Mouse (Mus musculus): ENCODE measurements around the gene Pla2g2c. TPM values are rescaled to one million over a fixed set of nuclear protein-coding genes. Genes with fewer than 3 reads are reported as not detected.
A peak's percentile ranks its signal among the peaks of the same experiment; 100 is the strongest.

Gene Pla2g2c
- 0.31 and 0.49 TPM in 2 replicates for polyA plus RNA-seq (2016; fragmentation: Nextera tagmentation; extraction: Ambion mirVana)

DNA sequence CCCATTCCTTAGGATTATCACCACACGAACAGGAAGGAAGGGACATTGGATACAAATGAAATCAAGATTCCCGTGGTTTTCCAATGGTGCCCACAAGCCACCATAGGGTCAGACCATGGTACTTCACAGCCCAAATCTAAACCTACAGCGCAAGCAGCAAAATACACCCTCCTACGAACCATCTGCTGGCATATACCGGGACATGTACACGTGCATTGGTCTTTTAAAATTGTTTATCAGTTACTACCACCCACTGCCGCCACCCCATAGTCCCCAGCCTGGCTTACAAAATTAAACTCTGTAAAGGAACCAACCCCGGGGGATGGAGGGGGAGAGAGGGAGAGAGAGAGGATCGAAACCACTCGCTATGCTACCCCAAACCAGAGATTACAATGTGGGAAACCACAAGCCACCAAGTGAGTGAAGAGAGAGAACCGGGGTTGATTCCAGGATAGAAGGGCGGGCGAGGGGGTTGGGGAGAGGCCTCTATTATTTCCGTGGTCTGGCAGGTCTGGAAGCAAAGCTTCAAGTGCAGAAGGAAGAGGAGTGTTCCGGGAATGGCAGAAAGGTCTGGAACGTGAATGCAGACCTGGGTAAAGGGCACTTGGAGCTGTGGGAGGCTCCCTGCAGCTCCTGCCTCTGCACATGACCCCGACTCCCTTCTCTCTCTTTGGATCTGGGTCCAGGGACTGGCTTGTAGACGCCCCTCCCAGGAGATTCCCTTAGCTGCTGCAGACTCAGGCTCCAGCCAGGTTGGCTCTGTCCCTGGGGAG, at the start of gene Pla2g2c:
Gene Pla2g2c (plus strand): TSS at position 439 of the 773 bp plus-strand sequence.
- no peak for DNase-seq (ENCODE audit: low spot score)
- H3K27ac ChIP-seq, result peak within 1 kb of the TSS; percentile 86
- 43% methylated on average over 18 of the region's 18 CpGs for WGBS
- peaks cover 55% of the 10 kb centered on the region for H3K4me1 ChIP-seq
- H3K4me3 ChIP-seq, result peak within 1 kb of the TSS; percentile 49
- H3K9me3 ChIP-seq, result no peaks in the 10 kb centered on the region
- H3K36me3 ChIP-seq, result no peaks in the 10 kb centered on the region
- peaks cover 20% of the 10 kb centered on the region for H3K27me3 ChIP-seq (ENCODE audit: insufficient read depth, poor library complexity, severe bottlenecking)

GRCm38 (mm10) chr4:138676480-138676879, 48.1 kb upstream of the Pla2g2c start:
- Histone ChIP-seq H3K4me1 (no peaks in the 10 kb centered on the region), H3K9me3 (no peaks in the 10 kb centered on the region), H3K27me3 (ENCODE audit: insufficient read depth, poor library complexity, severe bottlenecking) (peaks cover 36% of the 10 kb centered on the region), H3K27ac (no peak overlapping the region), H3K36me3 (no peaks in the 10 kb centered on the region), H3K4me3 (no peak overlapping the region)
- 10% methylated on average over 16 of the region's 16 CpGs for WGBS
- DNase-seq (ENCODE audit: low spot score), result no peak

- WGBS, result 23% methylated on average over 16 of the region's 16 CpGs
- H3K27ac ChIP-seq, result no peak overlapping the region
- H3K4me3 ChIP-seq, result no peak overlapping the region
- H3K4me1 ChIP-seq, result no peaks in the 10 kb centered on the region
- no peaks in the 10 kb centered on the region for H3K9me3 ChIP-seq
- no peaks in the 10 kb centered on the region for H3K36me3 ChIP-seq
- H3K27me3 ChIP-seq (ENCODE audit: insufficient read depth, poor library complexity, severe bottlenecking), result peaks cover 37% of the 10 kb centered on the region
- no peak for DNase-seq (ENCODE audit: low spot score)
These were observed 47.0 kb upstream of the Pla2g2c start for GRCm38 (mm10) chr4:138677579-138677978.

- Histone ChIP-seq H3K4me1 (no peaks in the 10 kb centered on the region), H3K4me3 (no peak overlapping the region), H3K27me3 (ENCODE audit: insufficient read depth, poor library complexity, severe bottlenecking) (peaks cover 46% of the 10 kb centered on the region), H3K9me3 (no peaks in the 10 kb centered on the region), H3K36me3 (no peaks in the 10 kb centered on the region), H3K27ac (no peak overlapping the region)
- no peak for DNase-seq (ENCODE audit: low spot score)
- WGBS, result 71% methylated on average over 4 of the region's 4 CpGs
These were observed 44.5 kb upstream of the Pla2g2c start for GRCm38 (mm10) chr4:138680124-138680523.

DNA sequence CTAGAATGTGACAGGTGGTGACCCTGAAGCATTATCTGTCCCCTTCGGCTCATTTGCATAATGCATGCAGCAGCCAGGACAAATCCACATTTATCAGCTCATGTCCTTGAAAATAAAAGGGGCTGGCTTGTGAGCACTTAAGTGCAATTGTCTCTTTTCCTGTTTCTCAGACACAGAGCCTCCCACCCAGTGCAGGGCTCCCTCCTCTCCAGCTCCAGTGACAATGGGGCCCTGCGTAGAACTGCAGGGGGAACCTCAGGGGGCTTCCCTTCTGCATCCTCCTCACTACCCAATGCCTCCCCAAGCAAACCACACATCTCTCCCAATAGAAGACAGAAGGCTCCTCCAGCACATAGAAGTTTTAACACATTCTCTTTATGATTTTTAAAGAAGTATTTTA, 41.8 kb upstream of the Pla2g2c start:
- Histone ChIP-seq H3K27me3 (ENCODE audit: insufficient read depth, poor library complexity, severe bottlenecking) (peaks cover 51% of the 10 kb centered on the region), H3K9me3 (no peaks in the 10 kb centered on the region), H3K27ac (no peak overlapping the region), H3K36me3 (no peaks in the 10 kb centered on the region), H3K4me1 (no peaks in the 10 kb centered on the region), H3K4me3 (no peak overlapping the region)
- WGBS, result 54% methylated on average over 2 of the region's 2 CpGs
- no peak for DNase-seq (ENCODE audit: low spot score)

DNA sequence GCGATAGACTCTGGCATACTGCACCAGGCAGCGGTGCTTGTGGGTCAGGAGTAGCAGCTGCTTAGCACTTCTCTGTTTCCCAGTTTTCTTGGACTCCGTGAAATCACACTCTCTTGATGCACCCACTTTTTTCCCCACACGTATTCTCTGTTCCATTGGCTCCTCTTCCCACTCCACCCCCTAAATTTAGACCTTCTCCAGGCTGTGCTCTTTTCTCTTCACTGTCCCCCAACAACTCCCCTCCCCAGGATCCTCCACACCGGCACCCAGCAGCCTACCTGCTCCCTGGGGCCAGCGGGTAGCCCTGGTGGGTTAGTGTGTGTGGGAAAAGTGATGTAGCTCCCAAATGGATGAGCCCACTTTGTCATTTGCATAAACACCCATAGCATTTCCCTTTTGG, 38.8 kb upstream of the Pla2g2c start:
- no peaks in the 10 kb centered on the region for H3K9me3 ChIP-seq
- H3K4me1 ChIP-seq, result peaks cover 5% of the 10 kb centered on the region; the same call in 1 of the 2 replicates
- WGBS, result 75% methylated on average over 6 of the region's 6 CpGs
- peaks cover 69% of the 10 kb centered on the region for H3K27me3 ChIP-seq (ENCODE audit: insufficient read depth, poor library complexity, severe bottlenecking)
- no peak overlapping the region for H3K4me3 ChIP-seq
- H3K27ac ChIP-seq, result no peak overlapping the region
- no peak for DNase-seq (ENCODE audit: low spot score)
- no peaks in the 10 kb centered on the region for H3K36me3 ChIP-seq

DNA sequence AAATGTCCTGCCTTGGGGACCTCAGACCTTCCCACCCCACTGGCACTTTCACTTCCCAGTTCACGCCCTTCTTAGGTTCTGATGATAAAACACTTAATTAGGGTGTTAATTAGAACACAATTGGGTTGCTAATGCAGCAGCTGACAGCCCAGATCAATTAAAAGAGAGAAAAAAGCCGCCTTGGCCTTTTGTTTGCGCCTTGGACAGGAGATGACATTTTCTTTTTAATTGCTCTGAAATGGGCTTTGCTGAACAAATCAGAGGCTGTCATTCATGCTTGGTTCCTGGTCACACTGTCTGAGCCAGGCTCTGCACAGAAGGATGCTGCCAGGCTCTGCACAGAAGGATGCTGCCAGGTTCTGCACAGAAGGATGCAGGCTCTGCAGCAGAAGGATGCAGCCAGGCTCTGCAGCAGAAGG, 35.5 kb upstream of the Pla2g2c start:
- H3K27ac ChIP-seq, result no peak overlapping the region
- 21% methylated on average over 3 of the region's 3 CpGs for WGBS
- DNase-seq (ENCODE audit: low spot score), result no peak
- peaks cover 86% of the 10 kb centered on the region for H3K27me3 ChIP-seq (ENCODE audit: insufficient read depth, poor library complexity, severe bottlenecking)
- H3K36me3 ChIP-seq, result no peaks in the 10 kb centered on the region
- H3K4me3 ChIP-seq, result no peak overlapping the region
- no peaks in the 10 kb centered on the region for H3K9me3 ChIP-seq
- H3K4me1 ChIP-seq, result peaks cover 12% of the 10 kb centered on the region; the same call in 1 of the 2 replicates

DNA sequence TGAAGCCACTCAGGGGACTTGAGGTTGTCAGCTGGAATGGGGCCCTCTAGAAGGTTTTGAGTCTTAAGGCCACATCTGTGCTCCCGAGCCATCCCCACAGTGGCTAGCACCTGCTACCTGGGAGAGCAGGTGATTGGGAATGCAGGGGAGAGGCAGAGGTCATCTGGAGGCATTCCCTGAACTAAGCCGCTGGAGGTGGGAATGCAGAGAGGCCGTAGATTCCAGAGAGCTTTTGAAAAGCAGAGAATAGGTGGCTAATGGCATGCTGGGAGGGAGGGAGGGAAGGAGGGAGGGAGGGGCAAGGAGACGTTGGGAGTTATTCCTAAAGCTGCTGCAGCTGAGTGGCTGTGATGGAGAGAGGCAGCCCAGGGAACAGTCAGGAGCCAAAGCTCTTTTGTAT, 34.0 kb upstream of the Pla2g2c start:
- Histone ChIP-seq H3K4me1 (peaks cover 12% of the 10 kb centered on the region; the same call in 1 of the 2 replicates), H3K4me3 (no peak overlapping the region), H3K27ac (no peak overlapping the region), H3K9me3 (no peaks in the 10 kb centered on the region), H3K27me3 (ENCODE audit: insufficient read depth, poor library complexity, severe bottlenecking) (peaks cover 81% of the 10 kb centered on the region), H3K36me3 (no peaks in the 10 kb centered on the region)
- 4% methylated on average over 4 of the region's 4 CpGs for WGBS
- DNase-seq (ENCODE audit: low spot score), result no peak

- 7% methylated on average over 19 of the region's 19 CpGs for WGBS
- H3K9me3 ChIP-seq, result no peaks in the 10 kb centered on the region
- H3K27ac ChIP-seq, result no peak overlapping the region
- no peak overlapping the region for H3K4me3 ChIP-seq
- H3K4me1 ChIP-seq, result peaks cover 12% of the 10 kb centered on the region; the same call in 1 of the 2 replicates
- no peak for DNase-seq (ENCODE audit: low spot score)
- H3K36me3 ChIP-seq, result no peaks in the 10 kb centered on the region
- H3K27me3 ChIP-seq (ENCODE audit: insufficient read depth, poor library complexity, severe bottlenecking), result peaks cover 78% of the 10 kb centered on the region
These were observed 33.0 kb upstream of the Pla2g2c start for GRCm38 (mm10) chr4:138691443-138692181.

DNA sequence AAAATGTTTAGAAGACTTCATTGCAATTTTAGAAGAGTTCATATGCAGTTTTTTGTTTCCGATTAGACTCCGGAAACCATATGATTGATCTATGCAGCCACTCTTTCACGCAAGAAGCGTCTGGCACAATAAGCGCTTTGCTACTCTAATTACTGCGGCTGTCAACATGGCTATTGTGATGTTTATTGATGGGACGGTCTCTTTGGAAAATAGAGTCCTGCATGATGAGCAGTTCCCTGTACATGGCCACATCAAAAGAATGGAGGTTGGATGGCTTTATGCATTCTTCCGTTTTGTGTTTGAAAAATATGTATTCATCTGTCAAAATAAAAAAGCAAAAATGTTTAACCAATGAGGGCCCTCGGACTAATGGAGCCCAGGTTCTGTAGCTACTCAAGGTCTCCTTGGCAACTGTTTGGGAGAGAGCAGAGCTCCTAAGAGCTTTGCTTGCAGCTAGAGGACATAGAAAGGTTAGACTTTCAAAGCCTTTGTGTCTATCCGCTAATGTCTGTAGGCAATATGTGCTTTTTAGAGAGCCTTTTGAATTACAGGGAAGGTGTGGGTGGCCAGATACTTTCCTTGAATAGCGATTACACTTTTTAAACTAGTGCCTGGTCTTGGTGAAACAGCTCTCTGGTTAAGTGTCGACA, 31.4 kb upstream of the Pla2g2c start:
- H3K27ac ChIP-seq, result no peak overlapping the region
- H3K9me3 ChIP-seq, result no peaks in the 10 kb centered on the region
- peaks cover 12% of the 10 kb centered on the region; the same call in 1 of the 2 replicates for H3K4me1 ChIP-seq
- DNase-seq (ENCODE audit: low spot score), result no peak
- no peaks in the 10 kb centered on the region for H3K36me3 ChIP-seq
- WGBS, result 67% methylated on average over 12 of the region's 12 CpGs
- no peak overlapping the region for H3K4me3 ChIP-seq
- peaks cover 79% of the 10 kb centered on the region for H3K27me3 ChIP-seq (ENCODE audit: insufficient read depth, poor library complexity, severe bottlenecking)

DNA sequence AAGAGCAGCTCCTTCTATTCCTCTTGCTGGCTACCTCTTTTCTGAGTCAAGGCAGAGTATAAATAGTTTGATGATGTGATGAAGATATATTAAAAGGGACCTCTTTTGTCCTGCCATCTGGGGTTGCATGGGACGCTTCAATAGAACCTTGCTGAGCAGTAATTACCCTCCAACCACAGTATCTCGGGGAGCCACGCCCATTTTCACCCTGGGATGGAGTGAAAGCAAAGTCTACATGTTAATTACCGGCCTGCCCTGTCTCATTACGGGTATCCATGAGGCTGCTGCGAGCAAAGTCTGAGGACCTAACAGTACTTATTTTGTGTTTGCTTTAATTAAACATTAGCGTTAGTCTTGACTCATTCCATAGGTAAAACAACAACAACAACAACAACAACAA, 27.9 kb upstream of the Pla2g2c start:
- WGBS, result 51% methylated on average over 7 of the region's 7 CpGs
- Histone ChIP-seq H3K9me3 (no peaks in the 10 kb centered on the region), H3K27me3 (ENCODE audit: insufficient read depth, poor library complexity, severe bottlenecking) (peaks cover 50% of the 10 kb centered on the region), H3K36me3 (no peaks in the 10 kb centered on the region), H3K4me1 (no peaks in the 10 kb centered on the region), H3K4me3 (no peak overlapping the region), H3K27ac (no peak overlapping the region)
- DNase-seq (ENCODE audit: low spot score), result no peak

- 57% methylated on average over 7 of the region's 10 CpGs for WGBS
- H3K27ac ChIP-seq, result no peak overlapping the region
- no peaks in the 10 kb centered on the region for H3K9me3 ChIP-seq
- DNase-seq (ENCODE audit: low spot score), result no peak
- H3K36me3 ChIP-seq, result no peaks in the 10 kb centered on the region
- no peaks in the 10 kb centered on the region for H3K4me1 ChIP-seq
- no peak overlapping the region for H3K4me3 ChIP-seq
- peaks cover 48% of the 10 kb centered on the region for H3K27me3 ChIP-seq (ENCODE audit: insufficient read depth, poor library complexity, severe bottlenecking)
These were observed 27.3 kb upstream of the Pla2g2c start for GRCm38 (mm10) chr4:138697166-138697860.
